Mouse (Mus musculus) spleen, postnatal 4 days (tissue): ENCODE data around the gene Palm.

Experiments used
- DNase-seq, 2 experiments: peaks; one replicate each; pipeline ENCODE4 v3.0.0; 2022; ENCODE audit warnings: low spot score in 2 of 2

Palm gene

DNA sequence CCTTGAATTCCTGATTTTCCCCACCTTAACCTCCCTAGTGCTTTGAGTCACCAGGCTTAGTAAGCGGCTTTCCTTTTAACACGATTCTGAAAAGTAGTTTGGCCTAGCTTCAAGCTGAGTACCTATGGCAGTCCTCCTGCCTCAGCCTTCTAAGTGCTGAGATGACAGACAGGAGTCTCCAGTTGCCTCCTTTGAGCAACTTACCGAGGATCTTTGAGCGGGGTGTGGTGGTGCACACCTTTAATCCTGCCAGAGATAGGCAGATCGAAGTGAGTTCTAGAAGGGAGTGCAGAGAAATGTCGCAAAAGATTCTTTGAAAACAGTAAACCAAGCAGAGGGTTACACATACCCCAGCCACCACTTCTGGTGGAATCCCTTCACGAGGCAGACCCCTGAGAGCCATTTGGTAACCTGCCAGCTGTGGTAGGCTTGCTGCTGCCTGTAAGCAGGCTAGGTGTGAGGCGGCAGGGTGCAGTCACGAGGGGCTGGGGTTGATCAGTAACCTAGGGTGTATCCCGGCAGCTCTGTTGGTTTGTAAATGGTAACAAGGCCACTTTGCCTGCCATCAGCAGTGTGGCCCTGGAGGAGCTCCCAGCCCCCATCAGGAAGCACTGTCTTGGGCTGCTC lies 62.3 kb downstream of the Palm start:
- DNase-seq, result peak; percentile 42 to 72

DNA sequence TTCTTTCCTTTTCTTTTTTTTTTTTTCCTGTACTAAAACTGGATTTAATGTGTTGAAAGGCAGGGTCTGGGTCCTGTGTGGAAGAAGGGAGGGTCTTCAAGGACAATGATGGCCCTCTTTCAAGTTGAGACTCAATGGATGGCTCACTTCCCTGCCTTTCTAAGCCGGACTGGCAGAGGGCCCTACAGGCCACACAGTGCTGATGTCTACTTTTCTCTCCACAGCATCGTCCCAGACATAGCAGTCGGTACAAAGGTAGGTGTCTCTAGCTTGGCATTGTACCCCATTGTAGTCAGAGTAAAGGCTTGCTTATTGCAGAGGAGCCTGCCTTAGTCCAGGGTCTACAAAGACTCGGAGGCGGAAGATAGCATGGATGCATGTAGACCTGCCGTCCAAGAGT lies 62.9 kb downstream of the Palm start:
- no peak for DNase-seq

DNA sequence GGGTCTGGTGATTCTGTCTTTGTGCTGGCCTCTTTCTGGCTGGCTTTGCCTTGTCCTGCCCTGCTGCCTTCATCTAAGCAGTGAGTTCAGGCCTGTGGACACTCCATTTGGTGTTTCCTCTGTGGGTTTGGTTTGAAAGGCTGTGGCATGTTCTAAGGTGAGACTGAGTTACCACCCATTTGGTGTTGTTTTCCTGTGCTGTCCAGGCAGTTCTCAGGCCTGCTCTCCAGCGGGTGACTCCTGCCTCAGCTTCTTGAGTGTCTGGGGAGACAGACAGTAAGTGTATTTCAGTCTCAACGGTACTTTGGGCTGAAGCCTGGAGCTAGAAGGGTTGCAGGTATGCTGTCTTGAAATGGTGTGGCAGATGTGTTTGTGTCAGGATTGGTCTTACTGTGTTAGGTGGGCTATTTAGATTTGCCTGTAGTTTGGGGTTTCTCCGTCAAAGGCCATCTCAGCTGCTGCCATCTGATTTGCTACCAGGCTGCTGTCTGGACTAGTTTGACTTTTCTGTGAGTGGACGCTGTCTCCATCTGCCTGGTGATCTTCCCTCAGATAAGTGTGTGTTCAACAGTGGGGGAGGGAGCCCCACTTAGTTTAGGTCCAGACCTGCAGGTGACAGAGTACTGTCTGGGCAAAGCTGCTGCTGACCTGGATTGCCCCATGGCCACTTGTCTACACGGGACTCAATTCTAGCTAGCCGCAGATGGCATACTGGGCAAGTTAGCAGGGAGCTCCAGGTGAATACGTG lies 63.5 kb downstream of the Palm start:
- DNase-seq, result no peak

DNA sequence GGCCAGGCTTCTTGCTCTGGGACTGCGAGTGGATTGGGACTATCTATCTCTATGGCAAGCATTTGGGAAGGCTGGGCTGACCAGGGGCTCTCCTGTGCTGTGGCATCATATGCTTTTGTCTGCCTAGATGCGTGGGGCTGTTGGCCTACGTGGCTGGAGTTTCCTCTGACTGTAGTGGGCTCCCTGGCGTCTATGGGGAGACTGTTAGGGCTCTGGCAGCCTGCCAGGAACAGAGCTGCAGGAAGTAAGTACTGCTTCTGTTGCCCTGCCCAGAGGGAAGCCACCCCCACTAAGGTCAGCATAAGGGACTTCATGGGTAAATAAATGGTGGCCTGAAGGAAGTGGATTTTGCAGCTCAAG lies 64.1 kb downstream of the Palm start:
- DNase-seq, result peak; percentile 57 to 81

DNA sequence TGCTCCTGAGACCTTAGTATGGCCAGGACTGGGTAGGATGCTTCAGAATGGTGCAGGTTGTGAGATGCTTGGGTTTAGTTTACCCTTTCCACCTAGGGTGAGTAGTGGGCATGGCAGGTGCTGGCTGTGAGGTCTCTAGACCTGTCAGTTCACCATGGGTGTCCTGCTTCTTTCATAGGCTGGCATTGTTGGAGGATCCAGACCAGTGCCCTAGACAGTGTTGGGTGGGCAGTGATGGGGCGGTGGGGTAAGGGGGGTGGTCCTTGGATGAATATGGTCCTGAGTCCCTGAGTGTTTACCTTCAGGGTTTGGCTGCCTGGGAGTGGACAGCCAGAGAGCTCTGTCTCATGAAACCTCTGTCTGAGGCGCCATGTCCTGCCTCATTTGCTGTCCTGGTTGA lies 64.5 kb downstream of the Palm start:
- DNase-seq, result no peak

DNA sequence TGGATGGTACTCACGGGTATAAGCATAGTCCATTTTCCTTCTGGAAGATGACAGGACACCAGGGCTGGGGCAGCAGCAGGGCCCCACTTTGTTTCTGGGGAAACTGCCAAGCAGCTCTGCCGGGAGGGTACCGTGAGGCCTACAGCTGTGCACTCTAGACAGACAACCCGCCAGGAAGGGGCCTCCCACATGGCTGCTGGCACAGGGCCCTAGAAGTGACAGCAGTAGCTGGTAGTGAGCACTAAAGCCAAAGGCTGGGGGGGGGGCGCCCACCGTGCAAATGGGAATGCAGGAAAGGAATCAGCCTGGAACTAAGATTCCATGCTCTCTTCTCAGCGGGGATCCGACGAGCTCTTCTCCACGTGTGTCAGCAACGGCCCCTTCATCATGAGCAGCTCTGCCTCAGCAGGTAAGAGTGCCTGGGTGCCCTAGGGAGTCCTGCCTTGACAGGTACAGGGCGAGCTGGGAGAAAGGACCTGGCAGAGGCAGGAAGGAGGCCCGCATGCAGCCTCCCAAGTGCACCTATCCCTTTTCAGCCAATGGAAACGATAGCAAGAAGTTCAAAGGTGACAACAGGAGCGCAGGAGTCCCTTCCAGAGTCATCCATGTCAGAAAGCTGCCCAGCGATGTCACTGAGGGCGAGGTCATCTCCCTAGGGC lies 65.2 kb downstream of the Palm start:
- no peak for DNase-seq

DNA sequence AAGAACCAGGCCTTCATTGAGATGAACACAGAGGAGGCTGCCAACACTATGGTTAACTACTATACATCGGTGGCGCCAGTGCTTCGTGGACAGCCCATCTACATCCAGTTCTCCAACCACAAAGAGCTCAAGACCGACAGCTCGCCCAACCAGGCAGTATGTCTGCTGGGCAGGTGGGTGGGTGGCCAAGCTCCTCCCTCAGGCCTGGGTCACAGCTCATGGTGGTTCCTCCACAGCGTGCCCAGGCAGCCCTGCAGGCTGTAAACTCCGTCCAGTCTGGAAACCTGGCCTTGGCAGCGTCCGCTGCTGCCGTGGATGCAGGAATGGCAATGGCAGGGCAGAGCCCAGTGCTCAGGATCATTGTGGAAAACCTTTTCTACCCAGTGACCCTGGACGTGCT lies 65.7 kb downstream of the Palm start:
- DNase-seq, result no peak

DNA sequence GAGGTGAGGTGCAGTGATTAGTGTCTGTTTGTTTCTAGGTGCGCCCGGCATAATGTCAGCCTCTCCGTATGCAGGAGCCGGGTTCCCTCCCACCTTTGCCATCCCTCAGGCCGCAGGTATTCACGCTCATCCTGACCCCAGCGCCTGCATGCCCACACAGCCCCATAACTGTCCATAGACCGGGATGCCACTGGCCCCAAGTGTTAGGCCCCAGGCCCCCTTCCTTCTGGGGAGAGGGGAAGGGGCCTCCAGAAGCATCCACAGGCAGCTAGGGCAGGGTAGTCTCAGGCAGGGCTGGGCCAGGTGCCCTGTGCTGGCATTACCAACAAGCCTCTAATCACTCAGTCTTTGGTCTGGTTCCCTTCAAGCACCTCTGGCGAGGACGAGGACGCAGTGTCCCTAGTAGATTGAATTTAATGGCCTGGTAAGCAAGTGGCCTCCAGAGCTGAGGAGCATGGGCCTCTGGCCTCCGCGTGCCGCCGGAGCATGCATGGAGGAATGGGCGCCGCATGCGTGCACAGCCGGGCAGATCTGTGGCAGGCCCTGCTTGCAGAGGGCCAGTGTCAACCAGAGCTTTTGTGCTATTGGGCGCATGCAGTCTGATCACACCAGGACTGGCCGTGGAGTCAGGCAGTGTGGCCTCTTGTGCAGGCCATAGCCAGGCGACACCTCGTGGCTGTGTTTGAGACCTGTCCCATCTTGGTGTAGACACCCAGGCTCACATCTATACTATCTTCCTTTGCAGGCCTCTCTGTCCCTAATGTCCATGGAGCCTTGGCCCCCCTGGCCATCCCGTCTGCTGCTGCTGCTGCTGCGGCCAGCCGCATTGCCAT lies 66.9 kb downstream of the Palm start:
- DNase-seq, result no peak

DNA sequence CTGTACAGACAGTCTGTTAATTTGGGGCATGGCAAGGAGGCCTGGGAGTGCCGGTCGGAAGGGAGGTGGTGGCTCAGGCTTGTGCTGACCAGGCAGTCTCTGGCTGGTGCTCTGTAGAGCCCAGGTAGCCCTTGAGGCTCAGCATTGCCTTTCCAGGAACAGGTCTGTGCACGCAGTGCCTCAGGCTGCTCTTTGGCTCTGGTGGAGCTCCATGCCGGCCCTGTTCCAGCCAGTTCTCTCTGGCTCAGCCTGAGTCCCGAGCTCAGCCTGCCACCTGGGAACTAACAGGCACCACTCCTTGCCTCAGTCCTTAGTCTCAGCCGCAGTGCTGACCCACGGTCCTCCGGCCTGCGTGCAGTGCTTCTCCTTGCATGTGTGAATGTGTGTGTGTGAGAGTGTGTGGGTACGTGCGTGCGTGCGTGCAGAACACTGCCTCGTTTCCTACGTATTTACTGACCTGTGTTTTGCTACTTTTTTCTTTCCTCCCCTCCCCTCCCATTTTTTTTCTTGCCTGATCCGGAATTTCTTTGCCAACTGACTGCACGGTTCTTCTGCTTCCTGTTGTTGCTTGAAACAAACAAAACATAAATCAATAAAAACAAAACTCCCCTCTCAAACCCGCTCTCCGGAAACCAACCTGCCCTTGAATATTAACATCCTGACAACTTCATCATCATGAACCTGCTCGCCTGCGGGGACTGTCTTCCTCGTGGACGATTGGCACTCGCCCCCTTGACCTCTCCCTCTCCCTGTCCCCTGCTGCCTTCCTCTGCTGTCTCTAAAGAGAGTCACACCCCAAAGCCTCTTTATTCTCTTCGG lies 68.1 kb downstream of the Palm start:
- no peak for DNase-seq

DNA sequence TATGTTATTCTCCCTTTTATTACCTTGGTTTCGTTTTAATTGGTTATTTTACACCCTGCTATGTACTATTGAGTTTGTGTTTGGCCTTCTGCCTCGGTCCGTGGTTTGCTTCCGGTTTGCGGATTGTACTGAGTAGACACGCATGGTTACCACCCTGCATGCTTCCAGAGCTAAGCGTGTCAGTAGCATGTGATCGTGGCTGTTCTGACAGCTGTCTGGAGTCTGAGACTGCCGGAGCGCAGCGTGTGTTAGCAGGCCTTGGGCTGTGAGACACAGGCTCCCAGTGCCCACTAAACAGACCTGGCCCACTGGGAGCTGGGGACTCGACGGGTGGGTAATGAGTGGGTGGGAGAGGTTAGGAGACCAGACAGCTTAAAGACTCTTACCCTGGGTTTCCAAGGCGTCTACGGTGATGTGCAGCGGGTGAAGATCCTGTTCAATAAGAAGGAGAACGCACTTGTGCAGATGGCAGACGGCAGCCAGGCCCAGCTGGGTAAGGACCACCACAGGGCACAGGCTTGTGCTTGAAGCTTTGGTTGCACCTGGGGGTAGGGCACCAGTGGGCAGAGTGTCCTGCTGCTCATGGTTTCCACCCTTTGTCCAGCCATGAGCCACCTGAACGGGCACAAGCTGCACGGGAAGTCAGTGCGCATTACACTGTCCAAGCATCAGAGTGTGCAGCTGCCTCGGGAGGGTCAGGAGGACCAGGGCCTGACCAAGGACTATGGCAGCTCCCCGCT lies 68.8 kb downstream of the Palm start:
- DNase-seq, result no peak

DNA sequence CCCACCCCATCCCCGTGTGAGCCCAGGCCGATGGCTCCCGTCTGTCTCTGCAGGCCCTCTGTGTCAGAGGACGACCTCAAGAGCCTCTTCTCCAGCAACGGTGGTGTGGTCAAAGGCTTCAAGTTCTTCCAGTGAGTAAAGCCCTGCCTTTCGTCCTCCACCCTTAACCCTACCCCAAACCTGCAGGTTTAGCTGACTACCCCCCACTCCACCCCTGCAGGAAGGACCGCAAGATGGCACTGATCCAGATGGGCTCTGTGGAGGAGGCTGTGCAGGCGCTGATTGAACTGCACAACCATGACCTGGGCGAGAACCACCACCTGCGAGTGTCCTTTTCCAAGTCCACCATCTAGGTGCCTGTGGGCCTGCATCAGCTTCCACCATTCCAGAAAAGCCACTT lies 69.6 kb downstream of the Palm start:
- DNase-seq, result no peak

DNA sequence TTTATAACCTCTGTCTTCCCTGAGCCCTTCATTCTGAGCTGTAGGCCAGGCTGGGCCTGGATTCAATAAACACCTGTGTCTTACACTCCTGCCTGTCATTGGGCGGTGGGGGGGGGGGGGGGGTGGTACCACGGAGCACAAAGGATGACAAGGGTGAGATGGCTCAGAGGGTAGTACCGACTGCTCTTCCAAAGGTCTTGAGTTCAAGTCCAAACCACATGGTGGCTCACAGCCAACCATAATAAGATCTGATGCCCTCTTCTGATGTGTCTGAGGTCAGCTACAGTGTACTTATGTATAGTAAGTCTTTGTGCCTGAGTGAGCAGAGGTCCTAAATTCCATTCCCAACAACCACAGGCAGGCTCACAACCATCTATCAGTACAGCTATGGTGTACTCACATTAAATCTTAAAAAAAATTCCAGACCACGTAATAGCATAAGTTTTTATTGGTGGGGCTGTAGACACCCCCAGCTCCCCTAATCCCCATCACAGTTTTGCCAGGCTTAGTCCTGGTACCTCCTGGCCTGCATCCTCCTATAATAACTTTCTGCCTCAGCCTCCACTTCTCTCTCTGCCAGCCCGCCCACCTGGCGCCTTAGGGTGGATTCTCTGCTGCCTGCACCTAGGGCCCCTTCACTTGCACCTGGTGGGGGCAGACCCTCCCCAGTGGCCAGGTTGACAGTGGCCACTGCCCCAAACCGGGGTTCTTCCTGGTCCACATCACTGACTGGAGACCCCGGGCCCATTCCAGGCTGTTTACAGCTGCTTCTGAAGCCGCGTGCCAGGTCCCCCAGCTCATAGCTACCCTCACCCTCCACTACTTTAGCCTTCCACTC lies 71.2 kb downstream of the Palm start:
- DNase-seq, result no peak

DNA sequence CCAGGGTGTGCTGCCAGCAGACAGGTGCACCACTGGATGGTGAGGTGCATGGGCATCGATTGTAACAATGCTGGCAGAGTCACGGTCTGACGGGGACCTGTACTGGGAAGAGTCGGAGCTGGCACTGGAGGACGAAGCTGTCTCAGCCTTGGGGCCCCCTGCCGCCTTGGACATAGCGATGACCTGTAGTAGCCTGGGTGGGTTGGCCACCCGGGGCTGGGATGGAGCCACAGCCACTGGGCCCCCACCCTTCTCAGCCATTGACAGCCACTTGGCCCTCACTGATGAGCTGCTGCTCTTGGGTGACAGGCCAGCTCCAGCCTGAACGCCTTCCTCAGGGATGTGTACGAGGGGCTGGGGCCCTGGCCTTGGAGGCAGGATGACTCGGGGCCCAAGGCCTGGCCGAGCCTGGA lies 71.8 kb downstream of the Palm start:
- DNase-seq, result no peak

DNA sequence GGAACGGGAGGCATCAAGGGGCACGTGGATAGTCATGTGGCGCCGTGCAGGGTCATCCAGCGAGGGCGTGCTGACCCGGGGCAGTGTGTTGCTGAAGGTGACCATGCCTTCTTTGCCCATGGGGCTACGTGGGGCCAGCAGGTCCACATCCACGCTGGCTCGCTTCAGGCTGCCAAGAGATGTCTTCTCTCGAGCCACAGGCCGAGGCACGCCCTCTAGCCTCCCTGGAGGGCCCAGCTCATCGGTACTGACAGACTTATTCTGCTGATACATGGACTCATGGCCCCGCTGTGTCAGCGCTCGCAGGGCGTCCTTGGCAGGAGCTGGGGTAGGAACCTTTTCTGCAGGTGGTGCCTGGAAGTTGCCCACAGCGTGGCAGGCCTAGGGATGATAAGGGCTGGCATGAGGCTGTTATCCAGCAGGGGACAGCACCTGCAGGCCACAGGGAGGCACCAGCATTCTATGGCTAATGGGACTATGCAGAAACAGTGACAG lies 72.5 kb downstream of the Palm start:
- DNase-seq, result no peak

DNA sequence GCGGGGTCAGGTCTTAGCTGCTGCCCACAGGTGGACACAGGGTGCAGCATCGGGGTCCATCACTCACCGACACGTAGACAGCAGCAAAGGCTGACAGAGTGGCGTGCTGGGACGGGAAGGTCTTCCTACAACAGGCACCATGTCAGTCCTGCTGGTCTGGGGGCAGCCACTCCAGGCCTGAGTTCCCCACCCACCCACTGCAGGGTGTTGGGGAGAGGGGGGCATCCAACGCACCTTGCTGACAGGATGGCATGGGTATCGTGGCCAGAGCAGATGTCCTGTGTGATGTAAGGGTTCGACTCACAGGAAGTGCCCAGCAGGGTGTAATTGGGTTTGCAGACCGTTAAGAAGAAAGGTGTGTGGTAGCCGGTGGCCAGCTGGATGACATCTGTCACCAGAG lies 73.2 kb downstream of the Palm start:
- DNase-seq, result no peak
